Mouse (Mus musculus): Measurements from ENCODE around the gene Top2b. TPM values are rescaled to one million over a fixed set of nuclear protein-coding genes. Genes with fewer than 3 reads are reported as not detected.
A peak's percentile ranks its signal among the peaks of the same experiment; 100 is the strongest.

The Top2b gene
- polyA plus RNA-seq, 1 experiment from 2014 or later = 106 TPM

DNA sequence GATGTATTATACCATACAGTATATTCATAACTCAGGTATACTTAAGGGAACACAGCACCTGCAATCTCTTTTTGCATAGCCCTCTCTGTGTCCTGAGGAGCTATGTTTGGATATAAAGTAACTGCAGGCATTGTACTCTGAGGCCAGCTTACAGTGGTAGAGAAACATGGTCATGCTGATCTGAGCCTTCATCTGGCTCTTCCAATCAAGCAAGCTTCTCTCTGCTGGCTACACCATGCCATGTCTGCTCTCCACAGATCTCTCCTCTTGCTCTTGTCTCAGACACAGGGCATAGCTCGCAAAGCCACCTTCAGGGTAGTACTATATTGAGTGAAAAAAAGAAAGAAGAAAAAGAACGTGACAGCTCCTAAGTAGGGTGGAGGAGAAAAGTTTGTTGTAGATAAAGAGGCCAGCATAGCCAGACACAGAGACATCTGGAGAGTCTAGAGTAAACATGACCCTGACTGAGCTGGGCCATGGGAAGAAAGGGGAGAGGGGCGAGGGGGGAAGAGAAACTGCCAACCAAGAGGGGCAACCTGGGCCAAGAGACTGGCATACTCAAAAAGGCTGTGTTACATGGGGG, 29.1 kb upstream of the Top2b start:
- no peak overlapping the region for H3K9ac ChIP-seq (replicated peaks; ENCODE audit: low read depth, low read length)
- H3K4me3 ChIP-seq (replicated peaks; ENCODE audit: low read length) = no peak overlapping the region
- H3K36me3 ChIP-seq (ENCODE audit: control insufficient read depth, insufficient read depth) = no peaks in the 10 kb centered on the region
- no peak for ATAC-seq
- H3K4me2 ChIP-seq (ENCODE audit: low read length) = no peak overlapping the region
- no peaks in the 10 kb centered on the region for H3K27me3 ChIP-seq (replicated peaks; ENCODE audit: control insufficient read depth, insufficient read depth, low read length)
- WGBS = 76% methylated on average over 3 of the region's 3 CpGs
- no peaks in the 10 kb centered on the region for H3K4me1 ChIP-seq (replicated peaks; ENCODE audit: control insufficient read depth, insufficient read depth, low read length)
- no peak overlapping the region for H3K27ac ChIP-seq (ENCODE audit: low read length)
- H3K9me3 ChIP-seq (ENCODE audit: control insufficient read depth, low read length) = no peaks in the 10 kb centered on the region

DNA sequence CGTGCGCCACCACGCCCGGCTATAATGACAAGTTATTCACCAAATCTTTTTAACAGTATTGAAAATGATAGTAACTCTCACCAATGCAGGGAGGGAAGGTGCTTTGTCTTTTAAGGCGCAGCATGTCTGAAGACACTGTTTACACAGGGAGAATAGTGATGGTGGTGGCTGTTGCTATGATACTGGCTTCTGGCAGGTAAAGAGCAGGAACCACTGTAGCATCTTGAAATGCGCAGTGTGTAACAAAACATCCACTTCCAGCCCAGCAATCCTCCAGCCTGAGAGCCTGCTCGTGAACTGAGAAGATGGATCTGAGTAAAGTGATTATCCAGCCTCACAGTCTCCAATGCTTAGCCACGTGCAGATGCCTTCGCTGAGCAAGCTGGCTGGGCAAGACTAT, 17.5 kb upstream of the Top2b start:
- Histone ChIP-seq H3K27ac (ENCODE audit: low read length) (no peak overlapping the region), H3K27me3 (replicated peaks; ENCODE audit: control insufficient read depth, insufficient read depth, low read length) (no peaks in the 10 kb centered on the region), H3K4me1 (replicated peaks; ENCODE audit: control insufficient read depth, insufficient read depth, low read length) (no peaks in the 10 kb centered on the region), H3K4me2 (ENCODE audit: low read length) (no peak overlapping the region), H3K9me3 (ENCODE audit: control insufficient read depth, low read length) (no peaks in the 10 kb centered on the region), H3K9ac (replicated peaks; ENCODE audit: low read depth, low read length) (no peak overlapping the region), H3K36me3 (ENCODE audit: control insufficient read depth, insufficient read depth) (no peaks in the 10 kb centered on the region), H3K4me3 (replicated peaks; ENCODE audit: low read length) (no peak overlapping the region)
- 71% methylated on average over 9 of the region's 9 CpGs for WGBS
- no peak for ATAC-seq

DNA sequence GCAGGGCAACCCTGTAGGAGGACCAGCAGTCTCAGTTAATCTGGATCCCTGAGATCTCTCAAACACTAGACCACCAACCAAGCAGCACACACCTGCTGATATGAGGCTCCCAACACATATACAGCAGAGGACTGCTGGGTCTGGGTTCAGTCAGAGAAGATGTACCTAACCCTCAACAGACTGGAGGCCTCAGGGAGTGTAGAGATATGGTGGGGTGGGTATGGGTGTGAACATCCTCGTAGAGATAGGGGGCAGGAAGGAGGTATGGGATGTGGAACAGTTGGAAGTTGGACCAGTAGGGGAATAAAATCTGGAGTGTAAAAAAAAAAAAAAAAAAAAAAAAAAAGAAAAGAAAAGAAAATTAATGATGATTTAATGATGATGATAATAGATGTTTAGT, 5.3 kb upstream of the Top2b start:
- H3K4me2 ChIP-seq (ENCODE audit: low read length) = no peak overlapping the region
- H3K4me3 ChIP-seq (replicated peaks; ENCODE audit: low read length) = no peak overlapping the region
- H3K27me3 ChIP-seq (replicated peaks; ENCODE audit: control insufficient read depth, insufficient read depth, low read length) = no peaks in the 10 kb centered on the region
- no peak for ATAC-seq
- H3K36me3 ChIP-seq (ENCODE audit: control insufficient read depth, insufficient read depth) = no peaks in the 10 kb centered on the region
- H3K9me3 ChIP-seq (ENCODE audit: control insufficient read depth, low read length) = no peaks in the 10 kb centered on the region
- H3K9ac ChIP-seq (replicated peaks; ENCODE audit: low read depth, low read length) = no peak overlapping the region
- H3K27ac ChIP-seq (ENCODE audit: low read length) = no peak overlapping the region
- H3K4me1 ChIP-seq (replicated peaks; ENCODE audit: control insufficient read depth, insufficient read depth, low read length) = peaks cover 7% of the 10 kb centered on the region
- 64% methylated on average over 1 of the region's 1 CpGs for WGBS

DNA sequence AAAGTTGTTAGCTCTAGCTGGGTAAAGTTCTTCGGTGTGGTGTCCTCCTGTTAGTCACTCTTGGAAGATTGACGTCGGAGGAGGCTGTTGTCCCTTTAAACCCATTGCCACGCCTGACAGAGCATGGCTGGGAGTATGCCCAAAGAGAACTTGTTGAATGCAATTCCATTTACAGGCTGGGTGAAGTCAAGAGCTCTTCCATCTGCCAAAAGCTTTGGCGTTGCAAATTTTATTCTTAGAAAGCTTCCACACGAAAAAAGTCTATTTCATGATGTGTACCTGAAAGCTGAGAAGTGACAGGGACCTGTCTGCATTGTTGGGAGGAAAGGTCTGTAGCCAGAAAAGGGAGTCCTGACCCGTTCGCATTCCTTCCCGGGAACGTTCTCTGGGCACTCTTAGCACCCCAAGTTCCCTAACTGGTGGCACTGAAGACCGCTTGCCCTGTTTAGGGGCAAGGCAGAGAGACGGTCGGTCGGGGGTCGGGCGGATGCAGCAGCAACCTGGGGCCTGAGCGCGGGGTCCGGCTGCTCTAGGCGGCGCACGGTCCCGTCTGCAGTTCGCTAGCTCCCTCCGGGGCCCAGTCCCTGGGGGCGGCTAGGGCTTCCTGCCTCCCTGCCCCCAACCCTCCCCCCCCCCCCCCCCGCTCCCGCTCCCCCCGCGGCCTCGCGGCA, 683 bp upstream of the Top2b start:
- H3K4me3 ChIP-seq (replicated peaks; ENCODE audit: low read length) = peak overlapping the region; percentile 96
- WGBS = under 1% methylated on average over 24 of the region's 32 CpGs

DNA sequence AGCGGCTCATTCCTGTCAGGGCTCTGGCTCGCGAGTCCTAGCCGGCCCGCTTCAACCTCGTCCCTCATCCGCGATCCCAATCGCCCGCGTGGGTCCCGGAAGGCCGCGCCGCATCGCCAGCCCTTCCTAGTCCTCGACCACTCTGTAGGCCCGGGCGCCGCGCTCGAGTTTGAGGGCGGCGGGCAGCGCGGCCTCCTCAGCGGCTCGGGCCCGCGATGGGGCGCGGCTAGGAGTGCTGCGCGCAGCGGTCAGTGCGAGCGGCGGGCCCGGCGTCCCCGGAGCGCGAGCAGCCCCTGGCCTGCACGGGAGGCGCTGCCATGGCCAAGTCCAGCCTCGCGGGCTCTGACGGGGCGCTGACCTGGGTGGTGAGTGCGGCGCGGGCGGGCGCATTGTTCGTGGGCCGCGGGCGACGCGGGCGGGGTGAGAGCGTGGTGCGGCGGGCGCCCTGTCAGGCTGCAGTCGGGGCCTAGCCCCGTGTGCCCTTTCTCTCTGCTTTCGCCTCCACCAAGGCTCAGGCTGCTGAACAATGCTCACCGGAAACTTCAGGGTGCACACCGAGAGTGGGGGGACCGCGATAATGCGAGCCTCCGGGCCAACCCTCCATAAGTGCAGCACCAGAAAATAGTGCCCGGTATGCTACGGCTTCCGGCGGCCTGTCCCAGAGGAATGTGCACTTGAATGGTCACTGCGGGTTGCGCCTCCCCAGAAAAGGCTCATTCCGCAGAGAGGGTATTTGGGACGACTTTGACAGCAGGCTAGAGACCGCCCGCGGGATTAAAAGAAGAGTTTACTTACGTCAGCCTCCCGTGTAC, 589 bp downstream of the Top2b start:
- Histone ChIP-seq H3K27ac (ENCODE audit: low read length) (peak overlapping the region; percentile 99), H3K4me2 (ENCODE audit: low read length) (peak overlapping the region; percentile 70), H3K4me1 (replicated peaks; ENCODE audit: control insufficient read depth, insufficient read depth, low read length) (peaks cover 24% of the 10 kb centered on the region), H3K9me3 (ENCODE audit: control insufficient read depth, low read length) (no peaks in the 10 kb centered on the region), H3K4me3 (replicated peaks; ENCODE audit: low read length) (peak overlapping the region; percentile 96), H3K9ac (replicated peaks; ENCODE audit: low read depth, low read length) (peak overlapping the region; percentile 99), H3K36me3 (ENCODE audit: control insufficient read depth, insufficient read depth) (no peaks in the 10 kb centered on the region), H3K27me3 (replicated peaks; ENCODE audit: control insufficient read depth, insufficient read depth, low read length) (no peaks in the 10 kb centered on the region)
- ATAC-seq = peak; percentile 63
- WGBS = under 1% methylated on average over 87 of the region's 87 CpGs

More for the DNA sequence above, 683 bp upstream of the Top2b start:
- H3K27me3 ChIP-seq (replicated peaks; ENCODE audit: control insufficient read depth, insufficient read depth, low read length) = no peaks in the 10 kb centered on the region
- no peaks in the 10 kb centered on the region for H3K36me3 ChIP-seq (ENCODE audit: control insufficient read depth, insufficient read depth)
- ATAC-seq = peak; percentile 69
- peak overlapping the region; percentile 99 for H3K27ac ChIP-seq (ENCODE audit: low read length)
- H3K9me3 ChIP-seq (ENCODE audit: control insufficient read depth, low read length) = no peaks in the 10 kb centered on the region
- peak overlapping the region; percentile 73 for H3K9ac ChIP-seq (replicated peaks; ENCODE audit: low read depth, low read length)
- peaks cover 23% of the 10 kb centered on the region for H3K4me1 ChIP-seq (replicated peaks; ENCODE audit: control insufficient read depth, insufficient read depth, low read length)
- peak overlapping the region; percentile 56 for H3K4me2 ChIP-seq (ENCODE audit: low read length)

DNA sequence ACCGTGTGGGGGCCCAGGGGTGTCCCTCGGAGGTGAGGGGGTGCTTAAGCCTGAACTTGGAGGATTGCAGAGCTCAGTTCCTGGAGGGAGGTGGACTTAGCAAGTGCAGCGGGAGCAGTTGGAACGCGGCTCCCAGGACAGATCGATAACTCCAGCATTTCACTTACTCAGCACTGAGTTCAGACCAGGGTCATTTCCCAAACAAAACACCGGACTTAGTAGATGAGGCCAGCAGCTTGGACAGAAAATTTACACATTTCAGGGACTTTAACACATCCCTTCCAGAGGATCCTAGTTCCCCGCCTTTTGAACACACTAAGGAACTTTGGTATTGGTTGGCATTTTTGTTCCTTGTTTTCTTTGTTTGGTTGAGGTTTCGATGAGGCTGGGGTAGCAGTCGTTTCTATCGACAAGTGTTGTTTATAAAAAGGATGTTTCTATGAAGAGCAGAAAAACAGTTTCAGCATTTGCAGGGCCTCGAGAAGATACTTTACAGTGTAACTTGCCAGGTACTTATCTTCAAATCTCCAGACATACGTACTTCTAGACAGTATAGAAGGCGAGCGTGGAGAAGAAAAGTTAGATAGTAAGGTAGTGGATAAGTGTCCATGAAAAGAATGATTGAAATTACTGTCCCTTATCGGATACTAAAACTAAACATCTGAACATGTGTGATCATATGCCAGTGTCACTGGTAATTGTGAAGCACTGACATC, 1.4 kb downstream of the Top2b start:
- ATAC-seq = no peak
- Histone ChIP-seq H3K36me3 (ENCODE audit: control insufficient read depth, insufficient read depth) (no peaks in the 10 kb centered on the region), H3K4me3 (replicated peaks; ENCODE audit: low read length) (peak overlapping the region; percentile 96), H3K27ac (ENCODE audit: low read length) (peak overlapping the region; percentile 99), H3K4me1 (replicated peaks; ENCODE audit: control insufficient read depth, insufficient read depth, low read length) (peaks cover 24% of the 10 kb centered on the region), H3K4me2 (ENCODE audit: low read length) (peak overlapping the region; percentile 70), H3K9me3 (ENCODE audit: control insufficient read depth, low read length) (no peaks in the 10 kb centered on the region), H3K27me3 (replicated peaks; ENCODE audit: control insufficient read depth, insufficient read depth, low read length) (no peaks in the 10 kb centered on the region), H3K9ac (replicated peaks; ENCODE audit: low read depth, low read length) (peak overlapping the region; percentile 99)
- WGBS = 10% methylated on average over 16 of the region's 16 CpGs

DNA sequence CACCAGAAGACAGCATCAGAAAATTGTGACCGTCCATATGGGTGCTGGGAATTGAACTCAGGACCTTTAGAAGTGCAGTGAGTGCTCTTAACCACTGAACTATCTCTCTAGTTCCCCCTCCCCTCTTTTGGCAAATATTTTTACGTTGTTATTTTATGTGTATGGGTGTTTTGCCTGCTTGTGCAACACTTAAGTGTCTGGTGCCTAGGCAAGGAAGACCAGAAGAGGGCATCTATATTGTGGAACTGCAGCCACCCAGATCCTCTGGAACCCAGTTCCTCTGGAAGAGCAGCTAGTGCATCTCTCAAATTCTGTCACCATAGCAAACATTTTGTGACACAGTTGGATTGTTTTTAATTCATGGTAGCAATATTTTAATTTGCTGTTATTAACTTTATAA, 2.0 kb downstream of the Top2b start:
- 40% methylated on average over 2 of the region's 2 CpGs for WGBS
- H3K9me3 ChIP-seq (ENCODE audit: control insufficient read depth, low read length) = no peaks in the 10 kb centered on the region
- peaks cover 24% of the 10 kb centered on the region for H3K4me1 ChIP-seq (replicated peaks; ENCODE audit: control insufficient read depth, insufficient read depth, low read length)
- H3K4me2 ChIP-seq (ENCODE audit: low read length) = peak overlapping the region; percentile 70
- no peak overlapping the region for H3K27ac ChIP-seq (ENCODE audit: low read length)
- no peaks in the 10 kb centered on the region for H3K36me3 ChIP-seq (ENCODE audit: control insufficient read depth, insufficient read depth)
- no peaks in the 10 kb centered on the region for H3K27me3 ChIP-seq (replicated peaks; ENCODE audit: control insufficient read depth, insufficient read depth, low read length)
- H3K9ac ChIP-seq (replicated peaks; ENCODE audit: low read depth, low read length) = no peak overlapping the region
- peak overlapping the region; percentile 96 for H3K4me3 ChIP-seq (replicated peaks; ENCODE audit: low read length)
- ATAC-seq = no peak

DNA sequence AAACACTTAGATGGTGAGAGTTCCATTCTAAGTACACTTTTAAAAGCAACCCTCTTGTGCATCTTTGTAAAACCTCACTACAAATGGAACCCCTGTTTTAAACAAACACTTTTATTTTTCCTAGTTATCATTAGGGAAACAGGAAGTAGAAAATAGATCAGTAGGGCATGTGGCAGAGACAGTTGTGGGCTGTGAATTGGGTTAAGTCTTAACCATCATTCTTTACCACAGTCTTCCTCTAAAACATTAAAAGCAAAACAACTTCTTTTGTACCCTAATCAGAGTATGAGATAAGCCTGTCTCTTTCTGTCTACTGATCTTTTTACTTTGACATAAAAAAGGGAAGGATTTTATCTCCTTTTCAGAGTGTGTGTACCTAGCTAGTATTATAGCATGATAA, 7.8 kb downstream of the Top2b start:
- H3K9me3 ChIP-seq (ENCODE audit: control insufficient read depth, low read length) = no peaks in the 10 kb centered on the region
- H3K27me3 ChIP-seq (replicated peaks; ENCODE audit: control insufficient read depth, insufficient read depth, low read length) = no peaks in the 10 kb centered on the region
- no peak overlapping the region for H3K4me2 ChIP-seq (ENCODE audit: low read length)
- no peak for ATAC-seq
- no peak overlapping the region for H3K4me3 ChIP-seq (replicated peaks; ENCODE audit: low read length)
- H3K9ac ChIP-seq (replicated peaks; ENCODE audit: low read depth, low read length) = no peak overlapping the region
- no peak overlapping the region for H3K27ac ChIP-seq (ENCODE audit: low read length)
- H3K4me1 ChIP-seq (replicated peaks; ENCODE audit: control insufficient read depth, insufficient read depth, low read length) = peaks cover 14% of the 10 kb centered on the region
- no peaks in the 10 kb centered on the region for H3K36me3 ChIP-seq (ENCODE audit: control insufficient read depth, insufficient read depth)

DNA sequence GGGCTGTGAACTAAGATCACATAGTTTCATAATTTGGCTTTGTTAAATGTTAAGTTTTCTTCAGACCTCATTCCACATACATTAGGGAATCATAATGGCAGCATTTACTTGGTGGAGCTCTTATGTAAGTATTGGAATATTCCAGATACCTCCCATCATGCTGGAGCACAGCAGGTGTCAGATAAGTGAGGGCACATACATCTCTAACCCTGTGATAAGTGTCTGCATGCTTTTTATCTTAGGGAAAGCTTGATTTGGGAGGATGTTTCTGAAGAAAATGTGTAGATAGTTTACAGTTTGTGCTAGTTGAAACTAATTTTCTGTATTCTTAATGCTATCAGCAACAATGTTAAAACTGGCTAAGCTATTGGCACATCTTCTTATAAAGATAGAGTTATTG, 8.2 kb downstream of the Top2b start:
- Histone ChIP-seq H3K4me3 (replicated peaks; ENCODE audit: low read length) (no peak overlapping the region), H3K4me2 (ENCODE audit: low read length) (no peak overlapping the region), H3K27ac (ENCODE audit: low read length) (no peak overlapping the region), H3K36me3 (ENCODE audit: control insufficient read depth, insufficient read depth) (no peaks in the 10 kb centered on the region), H3K9me3 (ENCODE audit: control insufficient read depth, low read length) (no peaks in the 10 kb centered on the region), H3K4me1 (replicated peaks; ENCODE audit: control insufficient read depth, insufficient read depth, low read length) (peaks cover 12% of the 10 kb centered on the region), H3K27me3 (replicated peaks; ENCODE audit: control insufficient read depth, insufficient read depth, low read length) (no peaks in the 10 kb centered on the region), H3K9ac (replicated peaks; ENCODE audit: low read depth, low read length) (no peak overlapping the region)
- no peak for ATAC-seq

Measured in forebrain, embryonic 16.5 days (tissue).